Mouse (Mus musculus) hindbrain, embryonic 16.5 days (tissue): ENCODE results near the gene Elavl1. TPM values are rescaled to one million over a fixed set of nuclear protein-coding genes. Genes with fewer than 3 reads are reported as not detected.

Experiments used
- polyA plus RNA-seq: library from polyadenylated mRNA; unstranded; fragments of >200 nt; fragmentation: Nextera tagmentation; extraction: Ambion mirVana; gene quantifications from 2 replicates; pipeline ENCODE4 v1.2.1, GENCODE M21; 2015

Gene Elavl1
- polyA plus RNA-seq, 1 experiment from 2014 or later = 80.6 TPM

Other genes with a start within 250 kb of the Elavl1 start
- 0.28 and 0.82 TPM in 2 replicates for gene Cd209f, start 219.6 kb downstream of the Elavl1 start, polyA plus RNA-seq
- gene Cd209g, start 191.3 kb downstream of the Elavl1 start, polyA plus RNA-seq = 0.09 TPM in 1 of 2 replicates, not detected in the other
- gene Evi5l, start 158.8 kb downstream of the Elavl1 start, polyA plus RNA-seq = 116 and 126 TPM in 2 replicates
- 42.8 and 43.2 TPM in 2 replicates for gene Prr36, start 108.0 kb downstream of the Elavl1 start, polyA plus RNA-seq
- gene Lrrc8e, start 98.6 kb downstream of the Elavl1 start, polyA plus RNA-seq = not detected in 2 replicates
- gene Map2k7, start 86.7 kb downstream of the Elavl1 start, polyA plus RNA-seq = 24.8 and 28.5 TPM in 2 replicates
- gene Gm49320, start 86.5 kb downstream of the Elavl1 start, polyA plus RNA-seq = 0.59 and 0.71 TPM in 2 replicates
- gene Tgfbr3l, start 77.2 kb downstream of the Elavl1 start, polyA plus RNA-seq = 2.8 and 3.7 TPM in 2 replicates
- gene Snapc2, start 72.3 kb downstream of the Elavl1 start, polyA plus RNA-seq = 71.6 and 72.2 TPM in 2 replicates
- gene Ctxn1, start 66.1 kb downstream of the Elavl1 start, polyA plus RNA-seq = 278 and 289 TPM in 2 replicates
- 43.6 and 51.9 TPM in 2 replicates for gene Timm44, start 49.5 kb downstream of the Elavl1 start, polyA plus RNA-seq
- gene Ccl25, start 203 bp downstream of the Elavl1 start, polyA plus RNA-seq = 15.5 and 17.2 TPM in 2 replicates
- gene Cers4, start 167.6 kb upstream of the Elavl1 start, polyA plus RNA-seq = 55.7 TPM in 2 replicates